Mouse (Mus musculus) midbrain, embryonic 16.5 days (tissue): Measurements from ENCODE around the gene Vmn2r70. TPM values are rescaled to one million over a fixed set of nuclear protein-coding genes. Genes with fewer than 3 reads are reported as not detected.

ENCODE experiments used
- ATAC-seq: fragments of 200-750 bp; cut with Nextera tagmentation; 2 replicates; pipeline ENCODE4 v1.8.0; 2017; ENCODE audit warnings: moderate TSS enrichment
- H3K27ac ChIP-seq: fragments of 300-500 bp; sonication (generic); 2 replicates; pipeline ENCODE4 v1.5.1; 2014; ENCODE audit warnings: mild to moderate bottlenecking, low read length, mixed read lengths
- H3K27me3 ChIP-seq: fragments of 300-500 bp; sonication (generic); 2 replicates; pipeline ENCODE4 v1.6.1; 2014; ENCODE audit warnings: low read depth, low read length, mixed read lengths; ENCODE audit not compliant: control insufficient read depth, insufficient read depth
- H3K36me3 ChIP-seq: fragments of 300-500 bp; sonication (generic); 2 replicates; pipeline ENCODE4 v1.6.1; 2014; ENCODE audit warnings: mild to moderate bottlenecking, low read length, moderate library complexity, mixed read lengths; ENCODE audit not compliant: control insufficient read depth, insufficient read depth
- H3K4me1 ChIP-seq: fragments of 300-500 bp; sonication (generic); 2 replicates; pipeline ENCODE4 v1.6.1; 2014; ENCODE audit warnings: mild to moderate bottlenecking, low read length, mixed read lengths; ENCODE audit not compliant: control insufficient read depth, insufficient read depth
- H3K4me2 ChIP-seq: fragments of 300-500 bp; sonication (generic); 2 replicates; pipeline ENCODE4 v1.6.1; 2014; ENCODE audit warnings: mild to moderate bottlenecking, low read length, mixed read lengths
- H3K4me3 ChIP-seq: fragments of 300-500 bp; sonication (generic); 2 replicates; pipeline ENCODE4 v1.5.1; 2014; ENCODE audit warnings: low read depth, mild to moderate bottlenecking, low read length, moderate library complexity, mixed read lengths
- H3K9ac ChIP-seq: fragments of 300-500 bp; sonication (generic); 2 replicates; pipeline ENCODE4 v1.6.1; 2014; ENCODE audit warnings: low read depth, low read length, mixed read lengths
- H3K9me3 ChIP-seq: fragments of 300-500 bp; sonication (generic); replicated peaks from 2 replicates; pipeline ENCODE4 v1.6.1; 2014; ENCODE audit warnings: mild to moderate bottlenecking, low read length, mixed read lengths; ENCODE audit not compliant: control insufficient read depth, poor library complexity, severe bottlenecking
- WGBS: fragments of 180-500 bp; shearing (Covaris S2); extraction: QIAGEN DNeasy Blood & Tissue Kit; methylation state at CpG from one replicate; pipeline ENCODE4 v1.1.7; 2014; 5-methylcytosine and 5-hydroxymethylcytosine counted together
- polyA plus RNA-seq: library from polyadenylated mRNA; unstranded; fragments of >200 nt; fragmentation: Nextera tagmentation; extraction: Ambion mirVana; gene quantifications from 2 replicates; pipeline ENCODE4 v1.2.1, GENCODE M21; 2015

Gene Vmn2r70
- polyA plus RNA-seq: not detected in 2 replicates

DNA sequence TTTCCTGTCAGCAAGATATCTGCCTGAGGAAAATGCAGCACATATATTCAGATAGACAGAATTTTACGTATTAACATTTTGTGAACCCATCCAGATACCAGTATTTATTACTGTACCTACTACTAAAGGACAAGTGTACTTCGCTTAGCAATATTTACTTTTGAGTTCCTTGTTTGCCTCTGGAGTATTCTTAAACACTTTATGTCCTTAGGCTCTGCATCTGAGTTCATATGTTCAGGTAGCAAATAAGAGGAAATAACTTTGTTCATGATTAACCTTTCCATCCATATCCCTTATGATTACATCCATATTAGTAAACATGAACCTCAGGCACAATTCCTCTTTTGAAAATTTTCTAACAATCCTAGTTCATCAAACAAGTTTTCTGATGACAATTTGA, at the start of gene Vmn2r70:
Vmn2r70 (minus strand) TSS at position 101 of the 400 bp plus-strand sequence.
- Histone ChIP-seq H3K9me3 (no peaks in the 10 kb centered on the region), H3K9ac (no peak within 1 kb of the TSS), H3K4me1 (no peaks in the 10 kb centered on the region), H3K27me3 (no peaks in the 10 kb centered on the region), H3K4me3 (no peak within 1 kb of the TSS), H3K27ac (no peak within 1 kb of the TSS), H3K36me3 (no peaks in the 10 kb centered on the region), H3K4me2 (no peak within 1 kb of the TSS)
- WGBS: 75% methylated on average over 2 of the region's 2 CpGs
- no peak for ATAC-seq

DNA sequence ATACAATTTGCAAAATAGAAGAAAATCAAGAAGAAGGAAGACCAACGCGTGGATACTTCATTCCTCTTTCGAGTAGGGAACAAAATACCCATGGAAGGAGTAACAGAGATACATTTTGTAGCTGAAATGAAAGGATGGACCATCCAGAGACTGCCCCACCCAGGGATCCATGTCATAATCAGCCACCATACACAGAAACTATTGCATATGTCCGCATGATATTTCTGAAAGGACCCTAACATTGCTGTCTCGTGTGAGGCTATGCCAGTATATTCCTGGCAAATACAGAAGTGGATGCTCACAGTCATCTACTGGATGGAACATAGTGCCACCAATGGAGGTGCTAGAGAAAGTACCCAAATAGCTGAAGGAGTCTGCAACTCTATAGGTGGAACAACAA, 6.2 kb downstream of the Vmn2r70 start, which contains the start of gene Vmn2r71:
Vmn2r71 (plus strand) TSS at position 301 of the 400 bp plus-strand sequence.
- WGBS: 87% methylated on average over 5 of the region's 5 CpGs
- no peak for ATAC-seq
- no peak within 1 kb of the TSS for H3K4me3 ChIP-seq

DNA sequence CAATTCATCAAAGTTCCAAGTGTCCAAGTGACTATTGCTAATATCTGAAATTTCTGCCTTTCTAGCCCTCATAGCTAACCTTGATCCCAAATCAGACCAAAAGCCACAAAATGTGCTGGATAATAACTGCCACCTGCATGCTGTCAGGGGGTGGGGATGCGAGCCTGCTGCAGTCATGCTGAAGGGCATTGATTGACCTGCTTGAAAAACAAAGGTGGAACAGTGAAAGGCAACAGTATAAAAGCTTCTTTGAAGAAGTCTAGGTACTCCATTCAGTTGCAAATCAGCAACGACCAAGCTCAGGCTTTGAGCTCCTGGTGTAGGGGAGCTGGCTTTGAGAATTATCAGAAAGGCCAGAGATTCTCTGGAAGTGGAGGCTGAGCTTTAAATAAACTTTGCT, 25.9 kb downstream of the Vmn2r70 start:
- Histone ChIP-seq H3K36me3 (no peaks in the 10 kb centered on the region), H3K4me3 (no peak overlapping the region), H3K4me2 (no peak overlapping the region), H3K27me3 (no peaks in the 10 kb centered on the region), H3K27ac (no peak overlapping the region), H3K4me1 (no peaks in the 10 kb centered on the region), H3K9me3 (peaks cover 14% of the 10 kb centered on the region; the same call in 1 of the 2 replicates), H3K9ac (no peak overlapping the region)
- WGBS: 55% methylated on average over 2 of the region's 2 CpGs
- ATAC-seq: no peak

More for the DNA sequence above, 6.2 kb downstream of the Vmn2r70 start, which contains the start of gene Vmn2r71:
- Histone ChIP-seq H3K4me1 (no peaks in the 10 kb centered on the region), H3K27ac (no peak within 1 kb of the TSS), H3K4me2 (no peak within 1 kb of the TSS), H3K9ac (no peak within 1 kb of the TSS), H3K9me3 (0 out of 2 replicates have a peak, but pooled peaks cover 3% of the 10 kb centered on the region), H3K27me3 (no peaks in the 10 kb centered on the region), H3K36me3 (no peaks in the 10 kb centered on the region)

DNA sequence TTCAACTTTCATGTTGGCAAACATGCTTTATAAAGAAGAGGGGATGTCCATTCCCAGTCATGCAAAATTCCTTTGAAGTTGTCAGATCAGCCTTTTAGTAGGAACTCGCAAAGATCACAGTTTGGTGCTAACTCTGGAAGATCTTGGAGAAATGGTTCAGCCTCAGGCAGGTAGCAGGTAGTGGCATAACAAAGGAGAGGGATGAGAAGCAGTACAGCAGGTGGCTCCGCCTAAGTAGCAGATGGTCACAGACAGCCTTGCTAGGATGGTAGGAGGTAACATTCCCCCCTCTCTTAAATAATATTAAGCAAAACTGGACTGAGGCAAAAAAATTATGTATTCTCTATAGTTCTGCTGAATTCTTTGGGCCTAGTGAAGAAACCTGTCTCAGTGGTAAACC, 26.9 kb downstream of the Vmn2r70 start:
- H3K36me3 ChIP-seq: no peaks in the 10 kb centered on the region
- no peak overlapping the region for H3K27ac ChIP-seq
- no peak for ATAC-seq
- H3K4me3 ChIP-seq: no peak overlapping the region
- peaks cover 14% of the 10 kb centered on the region; the same call in 1 of the 2 replicates for H3K9me3 ChIP-seq
- no peaks in the 10 kb centered on the region for H3K27me3 ChIP-seq
- no peak overlapping the region for H3K9ac ChIP-seq
- H3K4me1 ChIP-seq: no peaks in the 10 kb centered on the region
- no peak overlapping the region for H3K4me2 ChIP-seq
- 91% methylated on average over 2 of the region's 2 CpGs for WGBS

Other genes starting within 250 kb of the Vmn2r70 start
- gene Vmn2r69, start 153.3 kb downstream of the Vmn2r70 start, polyA plus RNA-seq: not detected in 2 replicates
- not detected in 2 replicates for gene Vmn2r71, start 6.1 kb downstream of the Vmn2r70 start, polyA plus RNA-seq
- gene Vmn2r72, start 185.9 kb upstream of the Vmn2r70 start, polyA plus RNA-seq: not detected in 2 replicates